Mouse (Mus musculus) heart, adult 18-20 months (tissue): ENCODE measurements around the gene Slc25a11. TPM values are rescaled to one million over a fixed set of nuclear protein-coding genes. Genes with fewer than 3 reads are reported as not detected.

Experiments used
- DNase-seq, 2 experiments: peaks; one replicate each; pipeline ENCODE4 v3.0.0; 2021 to 2022; ENCODE audit warnings: mixed read lengths in 1 of 2
- total RNA-seq, 2 experiments: library from RNA; stranded (reverse); gene quantifications; 2 replicates each; pipeline ENCODE4 v1.2.3; 2021

Slc25a11 gene
- total RNA-seq, 2 experiments from 2014 or later = 619 to 711 TPM

GRCm38 (mm10) chr11:70651391-70651790, 4.1 kb upstream of the Slc25a11 start:
- peak in 1 of 2 experiments; percentile 20 for DNase-seq

GRCm38 (mm10) chr11:70650322-70651175, 3.3 kb upstream of the Slc25a11 start:
- peak in 1 of 2 experiments; percentile 19 for DNase-seq

- peak in 1 of 2 experiments; percentile 15 for DNase-seq
These were observed 2.0 kb upstream of the Slc25a11 start for GRCm38 (mm10) chr11:70649185-70649734.

- no peak for DNase-seq
These were observed 1.2 kb upstream of the Slc25a11 start for GRCm38 (mm10) chr11:70648512-70648911.

GRCm38 (mm10) chr11:70647716-70648420, 589 bp upstream of the Slc25a11 start:
- DNase-seq = no peak

- no peak for DNase-seq
These were observed 1.1 kb downstream of the Slc25a11 start for GRCm38 (mm10) chr11:70646259-70646555.

GRCm38 (mm10) chr11:70645461-70646258, 1.6 kb downstream of the Slc25a11 start:
- peak in 1 of 2 experiments; percentile 35 for DNase-seq

- DNase-seq = peak in 1 of 2 experiments; percentile 23
These were observed 2.6 kb downstream of the Slc25a11 start for GRCm38 (mm10) chr11:70644564-70645103.

GRCm38 (mm10) chr11:70643051-70643450, 4.2 kb downstream of the Slc25a11 start:
- peak in 1 of 2 experiments; percentile 9 for DNase-seq

- no peak for DNase-seq
These were observed 6.0 kb downstream of the Slc25a11 start for GRCm38 (mm10) chr11:70641241-70641640.

GRCm38 (mm10) chr11:70639976-70640375, 7.3 kb downstream of the Slc25a11 start:
- no peak for DNase-seq

GRCm38 (mm10) chr11:70638714-70639278, 8.5 kb downstream of the Slc25a11 start, which contains the start of gene Gp1ba:
Gene Gp1ba (plus strand): TSS chr11:70639122.
- DNase-seq = no peak

- DNase-seq = no peak
These were observed 9.0 kb downstream of the Slc25a11 start for GRCm38 (mm10) chr11:70638293-70638692.

GRCm38 (mm10) chr11:70637764-70638163, 9.5 kb downstream of the Slc25a11 start:
- DNase-seq = no peak

GRCm38 (mm10) chr11:70635601-70636000, 11.7 kb downstream of the Slc25a11 start:
- no peak for DNase-seq

- no peak for DNase-seq
These were observed 17.1 kb downstream of the Slc25a11 start for GRCm38 (mm10) chr11:70630129-70630528.

- no peak for DNase-seq
These were observed 17.7 kb downstream of the Slc25a11 start for GRCm38 (mm10) chr11:70629557-70629956.

- no peak for DNase-seq
These were observed 18.8 kb downstream of the Slc25a11 start for GRCm38 (mm10) chr11:70628431-70628830.

GRCm38 (mm10) chr11:70626877-70627276, 20.4 kb downstream of the Slc25a11 start:
- no peak for DNase-seq

- peak in 1 of 2 experiments; percentile 66 for DNase-seq
These were observed 21.8 kb downstream of the Slc25a11 start for GRCm38 (mm10) chr11:70625473-70625872.

GRCm38 (mm10) chr11:70623053-70623742, 24.1 kb downstream of the Slc25a11 start:
- no peak for DNase-seq
